Mouse (Mus musculus): ENCODE data around the gene Sult1e1.

GRCm38 (mm10) chr5:87573490-87573889 lies 17.9 kb downstream of the Sult1e1 start:
- TF ChIP-seq CTCF (conservative IDR thresholded peaks at IDR 0.05; ENCODE audit: insufficient read depth, insufficient read length, low read depth, low read length) = no peak
- no peak for TF ChIP-seq POLR2A (IDR thresholded peaks at IDR 0.05; ENCODE audit: low read depth, low read length)
